Mouse (Mus musculus) kidney, adult 2 months (tissue): ENCODE results near the gene Rab6b. TPM values are rescaled to one million over a fixed set of nuclear protein-coding genes. Genes with fewer than 3 reads are reported as not detected.

ENCODE experiments used
- DNase-seq: peaks from one replicate; pipeline ENCODE4 v3.0.0; 2021
- H3K27ac ChIP-seq: fragments of 200-500 bp; 2 replicates; pipeline ENCODE4 v1.5.1; 2012; ENCODE audit warnings: low read depth, low read length, control low read depth, inconsistent platforms; ENCODE audit not compliant: insufficient read depth
- H3K27me3 ChIP-seq: fragments of 200-500 bp; replicated peaks from 2 replicates; pipeline ENCODE4 v1.6.1; 2012; ENCODE audit warnings: mild to moderate bottlenecking, moderate library complexity, low read length, inconsistent platforms; ENCODE audit not compliant: control insufficient read depth, insufficient read depth
- H3K36me3 ChIP-seq: fragments of 200-500 bp; 2 replicates; pipeline ENCODE4 v1.6.1; 2012; ENCODE audit warnings: mild to moderate bottlenecking, moderate library complexity, low read length, inconsistent platforms; ENCODE audit not compliant: control insufficient read depth, insufficient read depth
- H3K4me1 ChIP-seq: fragments of 200-500 bp; 2 replicates; pipeline ENCODE4 v1.6.1; 2011; ENCODE audit warnings: low read length; ENCODE audit not compliant: control insufficient read depth, insufficient read depth
- H3K4me3 ChIP-seq: fragments of 200-500 bp; 2 replicates; pipeline ENCODE4 v1.5.1; 2011; ENCODE audit warnings: mild to moderate bottlenecking, low read depth, low read length, control low read depth; ENCODE audit not compliant: insufficient read depth
- CTCF ChIP-seq: fragments of 200-500 bp; conservative IDR thresholded peaks from 2 replicates; pipeline ENCODE4 v1.5.1; 2011; ENCODE audit warnings: low read depth, mild to moderate bottlenecking, control low read depth, low read length, moderate library complexity, mixed read lengths; ENCODE audit not compliant: insufficient read depth, insufficient read length
- POLR2A ChIP-seq: fragments of 200-500 bp; IDR thresholded peaks from one replicate; pipeline ENCODE4 v1.6.1; 2011; ENCODE audit warnings: low read depth, low read length, control low read depth
- whole genome bisulfite sequencing: fragments of 180-500 bp; shearing (Covaris S2); methylation state at CpG from one replicate; pipeline ENCODE4 v1.1.7; 2018; 5-methylcytosine and 5-hydroxymethylcytosine counted together
- polyA plus RNA-seq: library from polyadenylated mRNA; depleted of rRNA; stranded (reverse); fragments of >200 nt; gene quantifications from 2 replicates; pipeline ENCODE4 v1.2.3, GENCODE M21; 2012

Rab6b gene
- polyA plus RNA-seq, 1 experiment: 3.8 TPM

DNA sequence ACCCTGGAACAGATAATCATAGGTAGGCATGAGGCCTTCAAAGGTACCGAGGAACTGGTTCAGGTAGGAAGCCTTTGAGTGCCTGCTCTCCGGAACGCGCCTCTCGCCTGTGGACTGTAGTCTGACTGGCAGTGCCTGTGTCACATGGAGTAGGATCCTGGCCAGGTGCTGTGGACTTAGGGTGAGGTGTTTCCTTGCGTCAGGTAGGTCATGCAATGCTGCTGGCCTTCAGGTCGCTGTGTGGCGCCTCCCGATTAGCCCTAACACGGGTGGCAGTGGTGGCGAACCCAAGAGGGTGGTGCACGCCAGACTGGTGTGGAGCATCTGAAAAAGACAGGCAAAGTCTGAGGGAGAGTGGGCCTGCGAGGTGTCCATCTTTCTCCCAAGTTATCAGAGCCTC lies 3.3 kb downstream of the Rab6b start:
- no peak for DNase-seq
- H3K4me1 ChIP-seq: 0 out of 2 replicates have a peak, but pooled peaks cover 1% of the 10 kb centered on the region
- no peaks in the 10 kb centered on the region for H3K27me3 ChIP-seq
- WGBS: 91% methylated on average over 13 of the region's 13 CpGs
- no peak overlapping the region for H3K4me3 ChIP-seq
- TF ChIP-seq POLR2A (no peak), CTCF (no peak)
- H3K27ac ChIP-seq: no peak overlapping the region
- H3K36me3 ChIP-seq: no peaks in the 10 kb centered on the region

DNA sequence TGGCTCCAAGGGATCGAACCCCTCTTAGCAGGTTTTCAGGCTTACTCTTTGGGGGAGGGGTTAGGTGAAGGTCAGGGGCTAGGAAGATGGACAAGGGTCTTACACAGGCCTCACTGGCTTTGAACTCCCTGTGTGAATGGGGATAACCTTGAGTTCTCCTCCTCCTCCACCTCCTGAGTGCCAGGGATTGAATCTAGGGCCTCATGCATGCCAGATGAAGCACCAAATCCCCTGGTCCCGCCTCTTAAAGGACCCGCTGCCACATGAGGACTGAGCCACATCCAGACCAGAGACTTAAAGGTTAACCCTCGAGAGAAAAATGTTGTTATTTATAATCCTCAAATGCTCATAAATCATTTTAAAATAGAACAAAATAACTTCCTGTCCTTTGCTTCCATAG lies 5.4 kb downstream of the Rab6b start:
- Histone ChIP-seq H3K4me1 (no peaks in the 10 kb centered on the region), H3K27me3 (no peaks in the 10 kb centered on the region), H3K4me3 (no peak overlapping the region), H3K36me3 (no peaks in the 10 kb centered on the region), H3K27ac (no peak overlapping the region)
- DNase-seq: no peak
- WGBS: 84% methylated on average over 4 of the region's 4 CpGs
- TF ChIP-seq CTCF (no peak), POLR2A (no peak)

DNA sequence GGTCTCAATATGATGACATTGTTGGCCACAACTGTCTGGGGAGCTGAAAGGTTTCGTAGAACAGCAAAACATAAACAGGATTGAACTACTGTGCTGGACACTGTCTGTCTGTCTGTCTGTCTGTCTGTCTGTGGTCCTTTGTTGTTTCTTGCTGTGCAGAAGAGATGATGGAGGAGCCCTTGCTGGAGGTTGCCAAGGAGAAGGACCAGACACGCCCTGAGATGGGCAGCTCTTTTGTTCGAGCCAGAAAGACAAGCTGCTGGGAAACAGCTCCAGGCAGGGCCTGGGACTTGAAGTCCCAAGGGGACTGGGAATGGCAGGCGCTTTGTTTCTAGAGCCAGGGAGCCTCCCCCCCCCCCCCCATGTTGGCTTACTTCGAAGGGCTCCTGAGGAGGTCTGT lies 5.9 kb downstream of the Rab6b start:
- Histone ChIP-seq H3K4me3 (no peak overlapping the region), H3K27me3 (no peaks in the 10 kb centered on the region), H3K36me3 (no peaks in the 10 kb centered on the region), H3K4me1 (no peaks in the 10 kb centered on the region), H3K27ac (no peak overlapping the region)
- TF ChIP-seq CTCF (no peak), POLR2A (no peak)
- DNase-seq: no peak
- WGBS: 68% methylated on average over 5 of the region's 5 CpGs

DNA sequence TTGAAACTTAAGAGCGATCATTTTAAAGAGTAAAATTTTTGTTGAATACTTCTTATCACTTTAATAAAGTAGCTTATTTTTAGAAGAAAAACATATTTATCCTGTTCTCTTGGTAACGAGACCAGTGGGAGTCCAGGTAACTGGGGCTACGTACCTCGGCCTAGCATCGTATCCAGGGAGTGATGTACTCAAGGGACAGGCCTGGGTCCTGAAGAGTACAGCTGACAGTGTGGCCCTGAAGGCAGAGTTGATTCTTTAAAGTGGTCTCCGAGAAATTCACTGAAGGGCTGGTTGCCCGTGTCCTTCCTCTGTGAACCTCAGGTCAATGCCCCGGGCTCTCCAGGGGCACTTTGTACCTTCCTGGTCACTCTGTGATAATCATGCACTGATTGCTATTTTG lies 6.4 kb downstream of the Rab6b start:
- TF ChIP-seq CTCF (no peak), POLR2A (no peak)
- 78% methylated on average over 8 of the region's 8 CpGs for WGBS
- H3K27me3 ChIP-seq: no peaks in the 10 kb centered on the region
- H3K4me3 ChIP-seq: no peak overlapping the region
- no peak for DNase-seq
- no peaks in the 10 kb centered on the region for H3K4me1 ChIP-seq
- H3K36me3 ChIP-seq: no peaks in the 10 kb centered on the region
- H3K27ac ChIP-seq: no peak overlapping the region

DNA sequence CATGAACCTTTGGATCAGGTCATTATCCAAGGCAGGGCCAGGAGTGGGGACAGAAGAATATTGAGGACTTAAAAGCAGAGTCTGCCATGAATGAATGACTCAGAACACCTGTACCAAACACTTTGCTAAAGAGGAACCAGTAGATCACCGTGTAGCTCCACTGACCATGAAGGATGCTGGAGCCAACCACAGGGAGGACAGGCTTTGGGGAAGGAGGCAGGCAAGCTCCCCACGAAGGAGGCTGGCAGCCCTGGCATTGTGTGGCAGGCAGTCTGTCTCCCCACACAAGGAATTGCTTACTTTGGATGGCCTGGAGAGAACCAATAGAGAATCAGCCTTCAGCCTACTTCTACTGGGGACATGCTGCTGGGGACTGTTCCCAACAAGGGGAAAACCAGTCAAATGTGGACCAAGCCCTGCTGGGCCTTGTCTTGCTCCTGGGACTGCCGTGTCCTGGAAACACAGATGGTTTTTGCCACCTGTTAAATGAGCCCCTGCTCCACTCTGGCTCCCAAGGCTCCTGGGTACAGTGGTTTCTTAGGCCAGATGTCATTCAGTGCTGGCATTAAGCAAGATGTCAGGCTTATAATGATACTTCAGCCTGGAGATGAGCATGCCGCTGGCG lies 7.2 kb downstream of the Rab6b start:
- WGBS: 90% methylated on average over 5 of the region's 5 CpGs
- Histone ChIP-seq H3K36me3 (no peaks in the 10 kb centered on the region), H3K4me3 (no peak overlapping the region), H3K27me3 (no peaks in the 10 kb centered on the region), H3K4me1 (no peaks in the 10 kb centered on the region), H3K27ac (no peak overlapping the region)
- DNase-seq: no peak
- TF ChIP-seq POLR2A: no peak
- no peak for TF ChIP-seq CTCF

DNA sequence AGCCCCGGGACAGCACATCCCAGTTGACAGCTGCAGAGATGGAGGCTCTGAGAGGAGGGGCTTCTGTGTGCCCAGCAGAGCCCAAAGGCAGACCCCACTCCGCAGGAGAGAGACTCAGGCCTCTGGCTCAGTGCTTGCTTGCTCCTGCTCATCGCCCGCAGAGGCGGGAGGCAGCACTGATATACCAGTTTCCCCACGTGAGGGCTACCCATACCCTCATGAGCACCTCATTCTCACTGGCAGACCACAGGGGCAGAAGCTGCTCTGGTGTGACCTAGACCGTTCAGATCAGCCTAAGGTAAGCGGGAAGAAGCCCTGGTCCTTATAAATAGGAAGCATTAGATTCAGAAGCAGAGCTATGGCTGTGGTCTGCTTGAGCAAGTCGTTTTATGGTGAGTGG lies 8.2 kb downstream of the Rab6b start:
- H3K36me3 ChIP-seq: no peaks in the 10 kb centered on the region
- H3K27ac ChIP-seq: no peak overlapping the region
- H3K27me3 ChIP-seq: no peaks in the 10 kb centered on the region
- 92% methylated on average over 9 of the region's 9 CpGs for WGBS
- H3K4me3 ChIP-seq: no peak overlapping the region
- DNase-seq: no peak
- TF ChIP-seq CTCF (no peak), POLR2A (no peak)
- H3K4me1 ChIP-seq: no peaks in the 10 kb centered on the region

DNA sequence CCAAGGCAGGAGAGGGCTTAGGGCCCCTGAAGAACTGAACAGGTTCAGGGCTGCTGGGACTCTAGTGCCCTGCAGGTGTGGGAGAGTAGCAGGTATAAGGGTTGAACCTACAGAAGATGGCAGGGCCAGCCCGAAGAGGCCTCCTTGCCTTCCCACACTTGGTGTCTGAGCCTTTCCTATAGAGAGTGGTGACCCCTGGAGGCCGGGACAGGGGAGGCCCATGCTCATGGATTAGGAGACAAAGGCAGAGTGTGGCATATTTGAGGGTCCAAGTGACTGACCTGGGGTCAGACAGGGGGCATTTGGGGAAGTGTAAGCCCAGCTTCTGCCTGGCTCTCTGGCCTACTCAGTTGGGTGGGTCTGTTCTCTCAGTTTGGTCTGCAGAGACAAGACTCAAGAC lies 8.6 kb downstream of the Rab6b start:
- no peak for TF ChIP-seq CTCF
- TF ChIP-seq POLR2A: no peak
- Histone ChIP-seq H3K27me3 (no peaks in the 10 kb centered on the region), H3K27ac (no peak overlapping the region), H3K4me1 (no peaks in the 10 kb centered on the region), H3K36me3 (no peaks in the 10 kb centered on the region), H3K4me3 (no peak overlapping the region)
- DNase-seq: no peak
- 60% methylated on average over 2 of the region's 2 CpGs for WGBS
